Mouse (Mus musculus) embryo, embryonic 11 days (tissue): ENCODE measurements around the gene Vtcn1.
A peak's percentile ranks its signal among the peaks of the same experiment; 100 is the strongest.

Experiments used
- DNase-seq: peaks from one replicate; pipeline ENCODE4 v3.0.0-alpha.2; 2015

Vtcn1 gene

GRCm38 (mm10) chr3:100922506-100923375 is 97.5 kb downstream of the Vtcn1 start:
- no peak for DNase-seq

- no peak for DNase-seq
Measured at GRCm38 (mm10) chr3:100924065-100924732, 98.9 kb downstream of the Vtcn1 start.

GRCm38 (mm10) chr3:100925176-100925575 is 99.9 kb downstream of the Vtcn1 start:
- DNase-seq, result peak; percentile 30

GRCm38 (mm10) chr3:100931332-100932076 is 106.2 kb downstream of the Vtcn1 start:
- DNase-seq, result no peak

- DNase-seq, result no peak
Measured at GRCm38 (mm10) chr3:100932077-100932944, 107.1 kb downstream of the Vtcn1 start.

GRCm38 (mm10) chr3:100935521-100935920 is 110.3 kb downstream of the Vtcn1 start:
- DNase-seq, result no peak

- DNase-seq, result no peak
Measured at GRCm38 (mm10) chr3:100936201-100936600, 110.9 kb downstream of the Vtcn1 start.

GRCm38 (mm10) chr3:100938211-100938610 is 113.0 kb downstream of the Vtcn1 start:
- DNase-seq, result no peak

GRCm38 (mm10) chr3:100940496-100941037 is 115.3 kb downstream of the Vtcn1 start:
- DNase-seq, result no peak
